Mouse (Mus musculus) stomach, postnatal 0 days (tissue): ENCODE data around the gene Lmbrd2. TPM values are rescaled to one million over a fixed set of nuclear protein-coding genes. Genes with fewer than 3 reads are reported as not detected.
A peak's percentile ranks its signal among the peaks of the same experiment; 100 is the strongest.

ENCODE experiments used
- ATAC-seq: fragments of 200-750 bp; cut with Nextera tagmentation; 2 replicates; pipeline ENCODE4 v1.8.0; 2017; ENCODE audit not compliant: low FRiP score, low TSS enrichment
- DNase-seq: peaks from one replicate; pipeline ENCODE4 v3.0.0-alpha.2; 2016; ENCODE audit warnings: low spot score
- H3K27ac ChIP-seq: fragments of 300-500 bp; sonication (generic); replicated peaks from 2 replicates; pipeline ENCODE4 v1.5.1; 2014; ENCODE audit warnings: mild to moderate bottlenecking, control low read depth
- H3K27me3 ChIP-seq: fragments of 300-500 bp; sonication (generic); 2 replicates; pipeline ENCODE4 v1.6.1; 2014; ENCODE audit warnings: low read length; ENCODE audit not compliant: control insufficient read depth, insufficient read depth
- H3K36me3 ChIP-seq: fragments of 300-500 bp; sonication (generic); 2 replicates; pipeline ENCODE4 v1.6.1; 2014; ENCODE audit warnings: low read length, mixed read lengths; ENCODE audit not compliant: control insufficient read depth, insufficient read depth
- H3K4me1 ChIP-seq: fragments of 300-500 bp; sonication (generic); replicated peaks from 2 replicates; pipeline ENCODE4 v1.6.1; 2014; ENCODE audit warnings: antibody characterized with exemption; ENCODE audit not compliant: control insufficient read depth, insufficient read depth
- H3K4me2 ChIP-seq: fragments of 300-500 bp; sonication (generic); replicated peaks from 2 replicates; pipeline ENCODE4 v1.6.1; 2014; ENCODE audit warnings: low read depth, mild to moderate bottlenecking, control low read depth, moderate library complexity
- H3K4me3 ChIP-seq: fragments of 300-500 bp; sonication (generic); 2 replicates; pipeline ENCODE4 v1.5.1; 2014; ENCODE audit warnings: low read depth, low read length, control low read depth
- H3K9ac ChIP-seq: fragments of 300-500 bp; sonication (generic); 2 replicates; pipeline ENCODE4 v1.6.1; 2014; ENCODE audit warnings: mild to moderate bottlenecking, low read length, control low read depth, mixed read lengths
- H3K9me3 ChIP-seq: fragments of 300-500 bp; sonication (generic); 2 replicates; pipeline ENCODE4 v1.6.1; 2016; ENCODE audit warnings: low read length; ENCODE audit not compliant: control insufficient read depth
- CTCF ChIP-seq: IDR thresholded peaks from 2 replicates; pipeline ENCODE4 v1.5.1; 2016; ENCODE audit warnings: antibody characterized with exemption, low read depth, mild to moderate bottlenecking, moderate library complexity
- EP300 ChIP-seq: optimal IDR thresholded peaks from 2 replicates; pipeline ENCODE3; 2016; ENCODE audit warnings: antibody characterized with exemption
- WGBS: fragments of 180-500 bp; shearing (Covaris S2); extraction: QIAGEN DNeasy Blood & Tissue Kit; methylation state at CpG from one replicate; pipeline ENCODE4 v1.1.7; 2014; 5-methylcytosine and 5-hydroxymethylcytosine counted together
- polyA plus RNA-seq: library from polyadenylated mRNA; unstranded; fragments of >200 nt; fragmentation: Nextera tagmentation; extraction: Ambion mirVana; gene quantifications from 2 replicates; pipeline ENCODE4 v1.2.1, GENCODE M21; 2015

Lmbrd2 gene
- polyA plus RNA-seq, 1 experiment from 2014 or later, result 3.1 TPM

- Histone ChIP-seq H3K27me3 (no peaks in the 10 kb centered on the region), H3K4me1 (no peaks in the 10 kb centered on the region), H3K36me3 (peaks cover 8% of the 10 kb centered on the region), H3K4me3 (no peak overlapping the region), H3K4me2 (no peak overlapping the region), H3K27ac (no peak overlapping the region), H3K9me3 (no peaks in the 10 kb centered on the region), H3K9ac (no peak overlapping the region)
- ATAC-seq, result no peak
- WGBS, result 65% methylated on average over 4 of the region's 4 CpGs
- TF ChIP-seq CTCF, result no peak
- no peak for TF ChIP-seq EP300
- no peak for DNase-seq
Observed at GRCm38 (mm10) chr15:9114131-9114530, 26.2 kb upstream of the Lmbrd2 start.

- Histone ChIP-seq H3K27ac (no peak overlapping the region), H3K27me3 (no peaks in the 10 kb centered on the region), H3K36me3 (peaks cover 9% of the 10 kb centered on the region), H3K4me1 (no peaks in the 10 kb centered on the region), H3K4me2 (no peak overlapping the region), H3K4me3 (no peak overlapping the region), H3K9ac (no peak overlapping the region), H3K9me3 (no peaks in the 10 kb centered on the region)
- no peak for TF ChIP-seq EP300
- no peak for ATAC-seq
- no peak for DNase-seq
- 39% methylated on average over 5 of the region's 5 CpGs for WGBS
Observed at GRCm38 (mm10) chr15:9114599-9114998, 25.8 kb upstream of the Lmbrd2 start.

GRCm38 (mm10) chr15:9118852-9119251, 21.5 kb upstream of the Lmbrd2 start:
- 87% methylated on average over 4 of the region's 4 CpGs for WGBS
- H3K36me3 ChIP-seq, result peaks cover 8% of the 10 kb centered on the region
- H3K27me3 ChIP-seq, result no peaks in the 10 kb centered on the region
- no peaks in the 10 kb centered on the region for H3K4me1 ChIP-seq
- no peaks in the 10 kb centered on the region for H3K9me3 ChIP-seq
- no peak for TF ChIP-seq CTCF
- no peak for TF ChIP-seq EP300
- no peak overlapping the region for H3K9ac ChIP-seq
- DNase-seq (no peak), ATAC-seq (0 out of 2 replicates have a peak, but pooled peaks have one; percentile 27)
- H3K4me2 ChIP-seq, result no peak overlapping the region
- no peak overlapping the region for H3K27ac ChIP-seq
- H3K4me3 ChIP-seq, result no peak overlapping the region

- Histone ChIP-seq H3K4me3 (no peak overlapping the region), H3K36me3 (peaks cover 8% of the 10 kb centered on the region), H3K9ac (no peak overlapping the region), H3K4me1 (no peaks in the 10 kb centered on the region), H3K27me3 (no peaks in the 10 kb centered on the region), H3K4me2 (no peak overlapping the region), H3K9me3 (no peaks in the 10 kb centered on the region), H3K27ac (no peak overlapping the region)
- ATAC-seq (0 out of 2 replicates have a peak, but pooled peaks have one; percentile 41), DNase-seq (peak; percentile 44)
- WGBS, result 96% methylated on average over 2 of the region's 2 CpGs
- TF ChIP-seq CTCF (peak; percentile 99), EP300 (no peak)
Observed at GRCm38 (mm10) chr15:9120081-9120480, 20.3 kb upstream of the Lmbrd2 start.

- H3K36me3 ChIP-seq, result peaks cover 2% of the 10 kb centered on the region; the same call in 1 of the 2 replicates
- no peak for ATAC-seq
- WGBS, result 84% methylated on average over 4 of the region's 4 CpGs
Observed at GRCm38 (mm10) chr15:9122989-9123388, 17.4 kb upstream of the Lmbrd2 start.

GRCm38 (mm10) chr15:9124856-9125255, 15.5 kb upstream of the Lmbrd2 start:
- H3K9me3 ChIP-seq, result no peaks in the 10 kb centered on the region
- H3K27me3 ChIP-seq, result no peaks in the 10 kb centered on the region
- no peak for TF ChIP-seq EP300
- TF ChIP-seq CTCF, result no peak
- no peaks in the 10 kb centered on the region; the same call in 1 of the 2 replicates for H3K36me3 ChIP-seq
- ATAC-seq (no peak), DNase-seq (no peak)
- H3K4me1 ChIP-seq, result no peaks in the 10 kb centered on the region
- H3K4me3 ChIP-seq, result no peak overlapping the region
- no peak overlapping the region for H3K9ac ChIP-seq
- no peak overlapping the region for H3K4me2 ChIP-seq
- H3K27ac ChIP-seq, result peak overlapping the region; percentile 53; the same call in 1 of the 2 replicates
- WGBS, result 91% methylated on average over 21 of the region's 21 CpGs

More at GRCm38 (mm10) chr15:9122989-9123388, 17.4 kb upstream of the Lmbrd2 start:
- Histone ChIP-seq H3K9ac (no peak overlapping the region), H3K9me3 (no peaks in the 10 kb centered on the region), H3K27ac (no peak overlapping the region), H3K4me1 (no peaks in the 10 kb centered on the region), H3K27me3 (no peaks in the 10 kb centered on the region), H3K4me3 (no peak overlapping the region), H3K4me2 (no peak overlapping the region)
- no peak for TF ChIP-seq CTCF
- no peak for TF ChIP-seq EP300
- DNase-seq, result no peak
